Mouse (Mus musculus) midbrain, embryonic 12.5 days (tissue): Measurements from ENCODE around the gene Fam83e. TPM values are rescaled to one million over a fixed set of nuclear protein-coding genes. Genes with fewer than 3 reads are reported as not detected.

Experiments
- ATAC-seq: fragments of 200-750 bp; cut with Nextera tagmentation; 2 replicates; pipeline ENCODE4 v1.8.0; 2017; ENCODE audit warnings: low read depth, moderate TSS enrichment, moderate library complexity; ENCODE audit not compliant: low FRiP score
- H3K27ac ChIP-seq: fragments of 300-500 bp; sonication (generic); replicated peaks from 2 replicates; pipeline ENCODE4 v1.5.1; 2016; ENCODE audit warnings: mild to moderate bottlenecking
- H3K27me3 ChIP-seq: fragments of 300-500 bp; sonication (generic); 2 replicates; pipeline ENCODE4 v1.6.1; 2016; ENCODE audit warnings: mild to moderate bottlenecking
- H3K36me3 ChIP-seq: fragments of 300-500 bp; sonication (generic); 2 replicates; pipeline ENCODE4 v1.6.1; 2016
- H3K4me1 ChIP-seq: fragments of 300-500 bp; sonication (generic); 2 replicates; pipeline ENCODE4 v1.6.1; 2016
- H3K4me2 ChIP-seq: fragments of 300-500 bp; sonication (generic); replicated peaks from 2 replicates; pipeline ENCODE4 v1.6.1; 2016; ENCODE audit warnings: mild to moderate bottlenecking, moderate library complexity
- H3K4me3 ChIP-seq: fragments of 300-500 bp; sonication (generic); 2 replicates; pipeline ENCODE4 v1.5.1; 2016; ENCODE audit warnings: mild to moderate bottlenecking
- H3K9ac ChIP-seq: fragments of 300-500 bp; sonication (generic); replicated peaks from 2 replicates; pipeline ENCODE4 v1.6.1; 2016; ENCODE audit warnings: mild to moderate bottlenecking, moderate library complexity
- H3K9me3 ChIP-seq: fragments of 300-500 bp; sonication (generic); 2 replicates; pipeline ENCODE4 v1.6.1; 2016; ENCODE audit warnings: mild to moderate bottlenecking
- WGBS: fragments of 180-500 bp; shearing (Covaris S2); methylation state at CpG from one replicate; pipeline ENCODE4 v1.1.7; 2016; 5-methylcytosine and 5-hydroxymethylcytosine counted together
- polyA plus RNA-seq: library from polyadenylated mRNA; unstranded; fragments of >200 nt; fragmentation: Nextera tagmentation; extraction: Ambion mirVana; gene quantifications from 2 replicates; pipeline ENCODE4 v1.2.1, GENCODE M21; 2016

Gene Fam83e
- polyA plus RNA-seq, 1 experiment from 2014 or later: 1.6 TPM

DNA sequence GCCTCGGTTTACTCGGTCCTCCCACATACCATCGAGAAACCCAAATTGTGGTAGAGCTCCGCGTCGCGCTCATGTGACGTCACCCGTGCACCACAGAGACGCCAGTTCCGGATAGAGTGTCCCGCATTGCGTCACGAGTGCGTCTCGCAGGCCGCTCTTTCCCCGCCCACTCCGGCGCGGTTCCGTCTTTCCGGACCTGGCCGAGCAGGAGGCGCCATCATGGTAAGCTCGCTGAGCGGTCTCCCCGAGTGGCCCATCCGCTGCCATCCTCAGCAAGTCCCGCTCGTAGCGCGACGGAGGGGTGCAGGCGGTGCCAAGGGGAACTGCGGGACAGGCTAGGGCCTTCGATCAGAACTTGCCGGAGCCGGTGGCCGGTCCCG lies 3.1 kb upstream of the Fam83e start, which contains the start of gene Sphk2:
Sphk2 (minus strand) TSS at position 85 of the 380 bp plus-strand sequence.
- H3K9me3 ChIP-seq: no peaks in the 10 kb centered on the region
- under 1% methylated on average over 41 of the region's 41 CpGs for WGBS
- peak within 1 kb of the TSS; percentile 89 for H3K27ac ChIP-seq
- peaks cover 46% of the 10 kb centered on the region for H3K4me1 ChIP-seq
- peak; percentile 76 for ATAC-seq
- H3K4me3 ChIP-seq: peak within 1 kb of the TSS; percentile 91
- peak within 1 kb of the TSS; percentile 98 for H3K9ac ChIP-seq
- H3K27me3 ChIP-seq: no peaks in the 10 kb centered on the region
- peaks cover 46% of the 10 kb centered on the region for H3K36me3 ChIP-seq
- peak within 1 kb of the TSS; percentile 92 for H3K4me2 ChIP-seq

DNA sequence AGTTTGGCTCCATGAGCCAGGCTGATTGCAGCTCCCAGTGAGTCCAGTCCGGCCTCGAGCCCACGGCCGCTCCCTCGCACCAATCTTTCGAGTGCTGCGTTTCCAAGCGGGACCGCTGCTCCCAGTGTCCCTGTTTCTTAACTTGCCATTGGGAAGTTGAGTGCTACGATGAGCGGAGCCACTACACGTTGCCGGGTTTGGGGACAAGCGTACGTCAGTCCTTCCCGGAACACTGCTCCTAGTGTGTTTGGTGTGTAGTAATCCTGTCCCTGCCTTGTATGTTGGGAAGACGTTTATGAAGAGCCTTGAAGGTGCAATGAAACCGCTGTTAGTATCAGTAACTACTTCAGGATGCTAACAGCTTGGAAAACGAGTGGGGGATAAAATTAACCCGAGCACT lies 2.7 kb upstream of the Fam83e start:
- no peaks in the 10 kb centered on the region for H3K27me3 ChIP-seq
- peaks cover 46% of the 10 kb centered on the region for H3K36me3 ChIP-seq
- ATAC-seq: no peak
- H3K4me2 ChIP-seq: peak overlapping the region; percentile 92
- peaks cover 46% of the 10 kb centered on the region for H3K4me1 ChIP-seq
- H3K9ac ChIP-seq: peak overlapping the region; percentile 98
- peak overlapping the region; percentile 89 for H3K27ac ChIP-seq
- peak overlapping the region; percentile 91 for H3K4me3 ChIP-seq
- no peaks in the 10 kb centered on the region for H3K9me3 ChIP-seq
- WGBS: under 1% methylated on average over 20 of the region's 20 CpGs

DNA sequence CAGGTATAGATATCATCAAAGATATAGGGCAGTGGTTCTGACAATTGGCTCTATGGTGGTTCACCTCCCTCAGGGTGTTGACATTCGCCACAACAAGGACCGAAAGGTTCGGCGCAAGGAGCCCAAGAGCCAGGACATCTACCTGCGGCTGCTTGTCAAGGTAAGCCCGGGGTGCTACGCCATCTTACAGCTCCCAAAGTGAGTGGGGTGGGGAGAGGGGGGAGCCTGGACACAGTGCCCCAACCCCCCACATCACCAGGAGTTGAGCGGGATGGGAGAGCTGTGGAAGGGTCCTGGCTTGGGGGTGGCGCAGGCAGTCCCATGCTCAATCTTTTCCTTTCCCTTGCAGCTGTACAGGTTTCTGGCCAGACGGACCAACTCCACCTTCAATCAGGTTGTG lies 1.8 kb upstream of the Fam83e start:
- H3K27ac ChIP-seq: no peak overlapping the region
- H3K27me3 ChIP-seq: no peaks in the 10 kb centered on the region
- H3K4me1 ChIP-seq: peaks cover 42% of the 10 kb centered on the region
- H3K4me3 ChIP-seq: peak overlapping the region; percentile 91
- H3K9me3 ChIP-seq: no peaks in the 10 kb centered on the region
- peak overlapping the region; percentile 92 for H3K4me2 ChIP-seq
- peak overlapping the region; percentile 98 for H3K9ac ChIP-seq
- WGBS: 85% methylated on average over 10 of the region's 10 CpGs
- peaks cover 51% of the 10 kb centered on the region for H3K36me3 ChIP-seq
- no peak for ATAC-seq

DNA sequence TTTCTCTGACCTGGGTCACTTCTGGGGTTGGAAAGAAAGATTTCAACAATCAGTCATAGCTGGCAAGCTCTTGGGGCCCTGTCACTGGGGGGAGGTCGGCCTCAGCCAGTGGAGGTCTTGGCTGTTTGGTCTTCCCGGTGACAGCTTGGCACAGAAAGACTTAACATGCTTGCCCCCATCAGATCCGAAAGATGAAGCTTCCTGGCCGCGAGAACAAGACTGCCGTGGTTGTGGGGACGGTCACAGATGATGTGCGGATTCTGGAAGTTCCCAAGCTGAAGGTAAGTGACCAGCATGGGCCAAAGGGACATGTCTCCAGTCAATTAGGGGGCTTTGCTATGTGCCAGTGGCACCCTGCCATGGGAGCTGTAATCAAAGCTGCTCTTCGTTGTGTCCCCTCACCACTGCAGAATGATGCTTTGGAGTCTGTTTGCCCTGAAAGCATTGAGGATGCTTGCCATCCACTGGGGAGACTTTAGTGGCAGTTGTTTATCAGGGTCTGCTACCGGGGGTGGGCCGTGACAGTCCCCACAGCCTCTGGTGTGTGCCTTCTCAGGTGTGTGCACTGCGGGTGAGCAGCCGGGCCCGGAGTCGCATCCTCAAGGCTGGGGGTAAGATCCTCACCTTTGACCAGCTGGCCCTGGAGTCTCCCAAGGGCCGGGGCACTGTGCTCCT lies 1.1 kb upstream of the Fam83e start:
- no peak overlapping the region for H3K9ac ChIP-seq
- no peak for ATAC-seq
- H3K36me3 ChIP-seq: peaks cover 56% of the 10 kb centered on the region
- H3K4me3 ChIP-seq: peak overlapping the region; percentile 91; the same call in 1 of the 2 replicates
- WGBS: 92% methylated on average over 16 of the region's 16 CpGs
- H3K4me1 ChIP-seq: peaks cover 35% of the 10 kb centered on the region
- H3K9me3 ChIP-seq: no peaks in the 10 kb centered on the region
- no peaks in the 10 kb centered on the region for H3K27me3 ChIP-seq
- H3K27ac ChIP-seq: no peak overlapping the region
- H3K4me2 ChIP-seq: peak overlapping the region; percentile 92; the same call in 1 of the 2 replicates

DNA sequence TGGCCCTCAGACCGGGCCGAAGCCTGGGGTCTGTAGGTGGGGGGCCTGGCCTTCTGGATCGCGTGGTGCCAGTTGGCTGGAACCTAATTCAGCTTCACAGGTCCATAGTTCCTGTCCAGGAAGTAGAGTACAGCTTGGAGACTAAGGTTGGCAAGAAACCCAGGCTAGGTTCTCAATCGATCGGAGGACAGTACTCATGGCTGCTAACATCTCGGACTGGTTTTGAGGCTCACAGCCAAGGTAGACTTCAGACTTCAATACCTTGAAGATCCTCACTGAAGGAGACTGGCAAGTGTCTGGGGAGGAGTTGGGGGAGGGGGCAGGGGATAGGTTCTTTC lies 191 bp downstream of the Fam83e start:
- Histone ChIP-seq H3K27ac (no peak overlapping the region), H3K9me3 (no peaks in the 10 kb centered on the region), H3K36me3 (peaks cover 69% of the 10 kb centered on the region), H3K4me2 (no peak overlapping the region), H3K4me3 (no peak overlapping the region), H3K4me1 (peaks cover 26% of the 10 kb centered on the region), H3K27me3 (no peaks in the 10 kb centered on the region), H3K9ac (no peak overlapping the region)
- no peak for ATAC-seq
- WGBS: 84% methylated on average over 7 of the region's 7 CpGs

DNA sequence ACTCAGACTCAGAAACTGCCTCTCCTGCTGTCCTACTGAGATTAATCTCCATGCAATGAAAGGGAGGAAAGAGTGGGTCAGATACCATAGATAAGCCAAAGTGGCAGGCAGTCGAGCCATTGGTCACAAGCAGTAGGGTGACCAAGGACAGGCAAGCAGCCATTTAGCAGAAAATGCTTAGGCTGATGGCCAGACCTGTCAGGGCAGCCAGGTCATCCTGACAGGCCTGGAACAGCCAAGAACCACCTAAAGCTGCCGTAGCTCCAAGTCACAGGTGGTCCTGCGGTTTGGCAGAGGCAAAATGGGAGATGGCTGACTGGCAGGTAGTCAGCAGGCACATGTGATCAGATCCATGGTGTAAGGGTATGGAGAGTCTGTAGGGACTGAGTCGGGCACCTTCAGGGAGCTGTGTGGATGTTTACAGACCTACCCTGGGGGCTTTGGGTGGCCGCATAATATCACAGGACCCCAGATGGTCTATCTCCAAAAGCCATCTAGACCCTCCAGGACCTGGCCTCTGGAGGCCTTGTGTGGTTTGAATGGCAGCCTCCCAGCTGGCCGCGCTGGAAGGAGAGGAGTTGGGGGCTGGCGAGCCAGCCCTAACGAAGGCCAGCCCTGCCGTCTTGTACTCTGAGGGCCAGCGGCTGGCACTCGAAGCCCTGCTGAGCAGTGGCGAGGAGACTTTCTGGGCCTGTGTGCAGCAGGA lies 783 bp downstream of the Fam83e start:
- Histone ChIP-seq H3K4me1 (peaks cover 21% of the 10 kb centered on the region), H3K27me3 (no peaks in the 10 kb centered on the region), H3K9me3 (no peaks in the 10 kb centered on the region), H3K36me3 (peaks cover 75% of the 10 kb centered on the region), H3K9ac (no peak overlapping the region), H3K27ac (0 out of 2 replicates have a peak overlapping the region, but pooled peaks have one; percentile 15), H3K4me2 (no peak overlapping the region), H3K4me3 (no peak overlapping the region)
- WGBS: 69% methylated on average over 13 of the region's 13 CpGs
- ATAC-seq: no peak

DNA sequence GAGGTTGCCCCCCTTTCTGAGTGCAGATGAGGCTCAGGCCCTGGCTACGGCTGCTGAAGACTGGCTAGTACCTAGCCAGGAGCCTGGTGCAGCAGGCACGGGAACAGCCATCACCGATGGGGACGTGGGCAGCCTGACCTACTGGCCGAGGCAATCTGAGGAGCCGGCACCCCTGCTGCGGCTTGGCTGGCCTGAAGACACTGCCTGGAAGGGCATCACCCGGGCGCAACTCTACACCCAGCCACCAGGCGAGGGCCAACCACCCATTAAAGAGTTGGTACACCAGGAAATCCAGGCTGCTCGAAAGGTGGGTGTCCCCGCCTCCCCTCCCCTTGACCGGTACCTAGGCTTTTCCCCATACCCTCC lies 1.3 kb downstream of the Fam83e start:
- H3K4me3 ChIP-seq: no peak overlapping the region
- peaks cover 80% of the 10 kb centered on the region for H3K36me3 ChIP-seq
- WGBS: 87% methylated on average over 13 of the region's 13 CpGs

DNA sequence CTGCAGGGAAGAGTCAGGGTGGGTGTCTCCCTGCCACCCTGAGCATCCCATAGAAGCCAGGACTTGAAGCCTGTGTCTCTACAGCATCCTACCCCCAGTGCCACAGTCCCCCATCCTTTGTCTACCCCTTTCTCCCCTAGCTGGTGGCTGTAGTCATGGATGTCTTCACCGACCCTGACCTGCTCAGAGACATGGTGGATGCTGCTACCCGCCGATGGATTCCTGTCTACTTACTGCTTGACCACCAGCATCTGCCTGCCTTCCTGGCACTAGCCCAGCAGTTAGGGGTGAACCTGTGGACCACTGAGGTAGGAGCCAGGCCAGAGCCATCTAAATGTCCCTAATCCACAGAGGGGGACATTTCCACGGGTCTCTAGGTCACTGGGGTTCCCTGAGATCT lies 2.3 kb downstream of the Fam83e start:
- Histone ChIP-seq H3K4me2 (no peak overlapping the region), H3K9ac (no peak overlapping the region), H3K36me3 (peaks cover 81% of the 10 kb centered on the region), H3K4me1 (peaks cover 16% of the 10 kb centered on the region), H3K27me3 (no peaks in the 10 kb centered on the region), H3K27ac (no peak overlapping the region), H3K4me3 (no peak overlapping the region), H3K9me3 (no peaks in the 10 kb centered on the region)
- no peak for ATAC-seq
- WGBS: 100% methylated on average over 4 of the region's 4 CpGs

More for the DNA sequence above, 1.3 kb downstream of the Fam83e start:
- ATAC-seq: no peak
- 0 out of 2 replicates have a peak overlapping the region, but pooled peaks have one; percentile 10 for H3K27ac ChIP-seq
- H3K4me2 ChIP-seq: no peak overlapping the region
- H3K9me3 ChIP-seq: no peaks in the 10 kb centered on the region
- H3K4me1 ChIP-seq: peaks cover 16% of the 10 kb centered on the region
- no peak overlapping the region for H3K9ac ChIP-seq
- no peaks in the 10 kb centered on the region for H3K27me3 ChIP-seq

DNA sequence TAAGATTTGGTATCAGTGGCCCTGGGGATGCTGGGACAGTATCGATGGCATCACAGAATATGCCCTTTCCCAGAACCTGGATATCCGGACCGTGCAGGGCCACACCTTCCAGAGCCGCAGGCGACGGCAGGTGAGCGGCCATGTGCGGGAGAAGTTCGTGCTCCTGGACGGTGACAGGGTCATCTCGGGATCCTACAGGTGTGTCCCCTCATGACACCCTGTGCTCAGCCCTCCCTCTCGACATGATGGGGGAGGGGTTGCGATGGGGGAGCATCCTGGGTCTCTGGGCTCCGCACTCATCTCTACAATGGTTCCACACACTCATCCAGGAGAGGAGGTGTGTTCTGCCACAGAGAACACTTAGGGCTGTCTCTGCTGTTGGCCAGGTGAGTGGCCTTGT lies 2.8 kb downstream of the Fam83e start:
- Histone ChIP-seq H3K9ac (no peak overlapping the region), H3K27me3 (no peaks in the 10 kb centered on the region), H3K36me3 (peaks cover 82% of the 10 kb centered on the region), H3K4me1 (peaks cover 13% of the 10 kb centered on the region), H3K4me3 (no peak overlapping the region), H3K9me3 (no peaks in the 10 kb centered on the region), H3K27ac (no peak overlapping the region), H3K4me2 (no peak overlapping the region)
- no peak for ATAC-seq
- WGBS: 93% methylated on average over 14 of the region's 14 CpGs

DNA sequence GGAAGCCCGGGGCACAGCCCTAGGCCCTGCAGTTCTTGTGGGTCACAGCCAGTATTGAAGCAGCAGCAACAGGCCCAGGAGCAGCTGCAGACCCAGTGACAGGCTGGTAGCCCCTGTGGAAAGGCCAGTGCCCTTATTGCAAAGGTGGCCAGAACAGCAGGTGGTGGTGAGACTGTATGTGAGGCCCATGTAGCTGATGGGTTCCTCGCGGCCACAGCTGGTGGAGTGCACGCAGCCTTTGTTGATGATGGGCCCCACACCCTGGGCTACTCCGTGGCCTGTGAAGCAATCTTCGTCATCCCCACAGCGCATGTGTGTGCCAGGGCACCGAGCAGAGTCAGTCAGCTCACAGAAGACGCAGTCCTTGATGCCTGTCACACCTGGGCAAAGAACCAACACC lies 4.1 kb downstream of the Fam83e start:
- Histone ChIP-seq H3K36me3 (peaks cover 74% of the 10 kb centered on the region), H3K4me1 (no peaks in the 10 kb centered on the region), H3K9ac (no peak overlapping the region), H3K9me3 (no peaks in the 10 kb centered on the region), H3K4me2 (no peak overlapping the region), H3K27me3 (no peaks in the 10 kb centered on the region), H3K27ac (no peak overlapping the region), H3K4me3 (no peak overlapping the region)
- ATAC-seq: no peak
- 88% methylated on average over 9 of the region's 9 CpGs for WGBS

DNA sequence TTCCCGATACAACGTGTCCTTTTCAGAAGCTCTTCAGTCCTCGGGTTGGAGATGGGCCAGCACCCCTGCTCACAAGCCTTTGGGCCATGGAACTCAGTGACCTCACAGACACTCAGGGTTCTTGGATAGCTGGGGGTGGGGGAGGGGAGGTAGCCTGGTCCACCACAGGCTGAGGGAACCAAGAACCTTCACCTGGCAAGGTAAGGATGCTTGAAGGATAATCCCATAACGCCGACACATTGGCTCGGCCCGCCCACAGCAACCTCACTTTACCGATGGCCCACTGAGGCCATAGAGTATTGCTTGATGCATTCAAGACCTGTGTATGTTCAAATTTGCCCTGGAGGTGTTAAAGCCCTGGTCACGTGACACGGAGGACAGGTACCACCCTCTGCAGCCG lies 4.7 kb downstream of the Fam83e start, which contains the start of gene Spaca4:
Spaca4 (minus strand) TSS at position 101 of the 400 bp plus-strand sequence.
- no peak for ATAC-seq
- Histone ChIP-seq H3K4me1 (peaks cover 3% of the 10 kb centered on the region; the same call in 1 of the 2 replicates), H3K27me3 (no peaks in the 10 kb centered on the region), H3K4me3 (no peak within 1 kb of the TSS), H3K4me2 (no peak within 1 kb of the TSS), H3K9ac (no peak within 1 kb of the TSS), H3K36me3 (peaks cover 69% of the 10 kb centered on the region), H3K27ac (no peak within 1 kb of the TSS), H3K9me3 (no peaks in the 10 kb centered on the region)
- 93% methylated on average over 11 of the region's 11 CpGs for WGBS

DNA sequence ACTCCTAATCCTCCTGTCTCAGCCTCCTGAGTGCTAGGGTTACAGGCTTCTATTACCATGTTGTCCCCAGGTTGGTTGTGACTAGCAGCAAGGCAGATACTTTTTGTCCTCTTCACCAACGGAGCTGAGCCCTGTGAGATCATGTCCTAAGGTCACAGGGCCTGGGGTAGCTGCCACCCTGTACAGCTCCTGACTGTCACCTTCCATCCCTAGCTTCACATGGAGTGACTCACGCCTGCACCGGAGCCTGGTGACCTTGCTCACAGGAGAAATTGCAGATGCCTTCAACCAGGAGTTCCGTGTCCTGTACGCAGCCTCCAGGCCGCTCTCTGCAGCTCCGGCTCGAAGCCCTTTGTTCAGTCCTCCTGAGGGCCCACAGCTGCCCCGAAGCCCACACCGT lies 5.4 kb downstream of the Fam83e start:
- 92% methylated on average over 10 of the region's 10 CpGs for WGBS
- no peak for ATAC-seq

More for the DNA sequence above, 5.4 kb downstream of the Fam83e start:
- peaks cover 62% of the 10 kb centered on the region for H3K36me3 ChIP-seq
- H3K4me3 ChIP-seq: no peak overlapping the region
- no peaks in the 10 kb centered on the region for H3K27me3 ChIP-seq
- peaks cover 8% of the 10 kb centered on the region; the same call in 1 of the 2 replicates for H3K4me1 ChIP-seq
- H3K4me2 ChIP-seq: no peak overlapping the region
- H3K9ac ChIP-seq: no peak overlapping the region
- no peaks in the 10 kb centered on the region for H3K9me3 ChIP-seq
- H3K27ac ChIP-seq: no peak overlapping the region
